In genomic region chr4:124657781-124658180, GRCm38 (mm10) we compare ENCODE assay signal across 7 mouse cellular contexts. TPM values are rescaled to one million over a fixed set of nuclear protein-coding genes. Genes with fewer than 3 reads are reported as not detected.
DNase-seq lines count a peak whose midpoint lies in the region; ATAC-seq and TF ChIP-seq lines count a peak whose summit lies in the region.

No protein-coding gene starts in this region.

- peaks cover 48% of the 10 kb centered on the region for H3K27me3 ChIP-seq in liver, adult 2 months (ENCODE audit: control insufficient read depth, insufficient read depth, low read length)
- peaks cover 98% of the 10 kb centered on the region for H3K27me3 ChIP-seq in embryonic facial prominence, embryonic 13.5 days
- peaks cover 63% of the 10 kb centered on the region for H3K27me3 ChIP-seq in hindbrain, embryonic 15.5 days
- peaks cover 41% of the 10 kb centered on the region for H3K27me3 ChIP-seq in midbrain, embryonic 15.5 days (replicated peaks)

- peak; percentile 11; the same call in 1 of the 2 replicates for ATAC-seq in embryonic facial prominence, embryonic 13.5 days (ENCODE audit: insufficient number of reproducible peaks, insufficient read depth, low FRiP score, low TSS enrichment, low read depth)
- peak; percentile 7 for ATAC-seq in hindbrain, embryonic 15.5 days (ENCODE audit: low FRiP score, low read depth)
- peak; percentile 25 for ATAC-seq in midbrain, embryonic 15.5 days (replicated peaks)

- no peak overlapping the region for H3K27ac ChIP-seq in liver, adult 2 months (replicated peaks; ENCODE audit: insufficient read depth, low read depth, low read length)
- H3K27ac ChIP-seq in embryonic facial prominence, embryonic 13.5 days: no peak overlapping the region
- 0 out of 2 replicates have a peak overlapping the region, but pooled peaks have one; percentile 31 for H3K27ac ChIP-seq in hindbrain, embryonic 15.5 days (replicated peaks)
- H3K27ac ChIP-seq in midbrain, embryonic 15.5 days: peak overlapping the region; percentile 70

- no peaks in the 10 kb centered on the region for H3K79me2 ChIP-seq in liver, adult 2 months (ENCODE audit: control insufficient read depth, insufficient read depth, low read length)

- peak overlapping the region; percentile 59; the same call in 1 of the 2 replicates for H3K4me3 ChIP-seq in liver, adult 2 months (ENCODE audit: insufficient read depth, low read depth, low read length)
- H3K4me3 ChIP-seq in embryonic facial prominence, embryonic 13.5 days: peak overlapping the region; percentile 61
- H3K4me3 ChIP-seq in hindbrain, embryonic 15.5 days: peak overlapping the region; percentile 59
- peak overlapping the region; percentile 54 for H3K4me3 ChIP-seq in midbrain, embryonic 15.5 days

- no peak for TF ChIP-seq POLR2A in liver, adult 2 months (IDR thresholded peaks at IDR 0.05; ENCODE audit: extremely low read depth, insufficient read depth, low read length)

- H3K4me1 ChIP-seq in liver, adult 2 months (ENCODE audit: control insufficient read depth, insufficient read depth, low read length): peaks cover 3% of the 10 kb centered on the region; the same call in 1 of the 2 replicates
- H3K4me1 ChIP-seq in embryonic facial prominence, embryonic 13.5 days: peaks cover 37% of the 10 kb centered on the region
- peaks cover 33% of the 10 kb centered on the region for H3K4me1 ChIP-seq in hindbrain, embryonic 15.5 days (replicated peaks)
- peaks cover 38% of the 10 kb centered on the region for H3K4me1 ChIP-seq in midbrain, embryonic 15.5 days

- H3K36me3 ChIP-seq in liver, adult 2 months (ENCODE audit: control insufficient read depth, insufficient read depth, low read length): no peaks in the 10 kb centered on the region
- H3K36me3 ChIP-seq in embryonic facial prominence, embryonic 13.5 days: no peaks in the 10 kb centered on the region
- no peaks in the 10 kb centered on the region for H3K36me3 ChIP-seq in hindbrain, embryonic 15.5 days
- no peaks in the 10 kb centered on the region for H3K36me3 ChIP-seq in midbrain, embryonic 15.5 days (replicated peaks)

- TF ChIP-seq CTCF in liver, adult 2 months (IDR thresholded peaks at IDR 0.05; ENCODE audit: low read depth, low read length): no peak

- 2% methylated on average over 61 of the region's 61 CpGs for WGBS in liver, adult 2 months
- under 1% methylated on average over 36 of the region's 61 CpGs for WGBS in embryonic facial prominence, embryonic 13.5 days
- WGBS in hindbrain, embryonic 15.5 days: 2% methylated on average over 30 of the region's 61 CpGs
- under 1% methylated on average over 56 of the region's 61 CpGs for whole genome bisulfite sequencing in midbrain, embryonic 15.5 days

- H3K9ac ChIP-seq in liver, adult 2 months (ENCODE audit: low read depth, low read length): peak overlapping the region; percentile 66
- peak overlapping the region; percentile 52 for H3K9ac ChIP-seq in embryonic facial prominence, embryonic 13.5 days
- H3K9ac ChIP-seq in hindbrain, embryonic 15.5 days: peak overlapping the region; percentile 38
- peak overlapping the region; percentile 47 for H3K9ac ChIP-seq in midbrain, embryonic 15.5 days

- H3K4me2 ChIP-seq in embryonic facial prominence, embryonic 13.5 days: peak overlapping the region; percentile 95
- H3K4me2 ChIP-seq in hindbrain, embryonic 15.5 days: peak overlapping the region; percentile 86
- H3K4me2 ChIP-seq in midbrain, embryonic 15.5 days: peak overlapping the region; percentile 66

- no peaks in the 10 kb centered on the region for H3K9me3 ChIP-seq in embryonic facial prominence, embryonic 13.5 days
- H3K9me3 ChIP-seq in hindbrain, embryonic 15.5 days: no peaks in the 10 kb centered on the region
- no peaks in the 10 kb centered on the region for H3K9me3 ChIP-seq in midbrain, embryonic 15.5 days

- no peak for DNase-seq in liver, adult 2 months (ENCODE audit: extremely low read depth, low read depth, low spot score)
- DNase-seq in liver: no peak
- DNase-seq in layer of hippocampus, adult 8-10 months (ENCODE audit: low spot score in 2 of 2): no peak
- no peak for DNase-seq in natural killer cell, adult 2 months (ENCODE audit: low spot score in 2 of 2)

RNA-seq across cellular contexts. Expression of gene Pou3f1, which starts 1.2 kb away (rescaled TPM):
- total RNA-seq in liver, adult 2 months (2014; rRNA removed): not detected in 2 replicates
- polyA plus RNA-seq in liver, adult 2 months (2012; rRNA removed): 0.02 TPM in 1 of 2 replicates, not detected in the other
- 2.3 and 2.4 TPM in 2 replicates for polyA plus RNA-seq in embryonic facial prominence, embryonic 13.5 days (2015; fragmentation: Nextera tagmentation; extraction: Ambion mirVana)
- 7.9 and 13.4 TPM in 2 replicates for polyA plus RNA-seq in hindbrain, embryonic 15.5 days (2015; fragmentation: Nextera tagmentation; extraction: Ambion mirVana)
- polyA plus RNA-seq in midbrain, embryonic 15.5 days (2015; fragmentation: Nextera tagmentation; extraction: Ambion mirVana): 16.8 and 22.6 TPM in 2 replicates
- total RNA-seq in layer of hippocampus, adult 8-10 months (2022): 10 to 100 TPM; 39.6 to 42.8 (median 40.0) TPM

RNA-seq across cellular contexts. Expression of gene Utp11, which starts 35.6 kb away (rescaled TPM):
- 9.3 and 11.6 TPM in 2 replicates for total RNA-seq in liver, adult 2 months (2014; rRNA removed)
- 4.2 and 5.5 TPM in 2 replicates for polyA plus RNA-seq in liver, adult 2 months (2012; rRNA removed)
- 84.7 and 92.2 TPM in 2 replicates for polyA plus RNA-seq in embryonic facial prominence, embryonic 13.5 days (2015; fragmentation: Nextera tagmentation; extraction: Ambion mirVana)
- polyA plus RNA-seq in hindbrain, embryonic 15.5 days (2015; fragmentation: Nextera tagmentation; extraction: Ambion mirVana): 39.1 and 39.5 TPM in 2 replicates
- 36.8 and 41.8 TPM in 2 replicates for polyA plus RNA-seq in midbrain, embryonic 15.5 days (2015; fragmentation: Nextera tagmentation; extraction: Ambion mirVana)
- total RNA-seq in layer of hippocampus, adult 8-10 months (2022): 10 to 100 TPM; 15.3 to 18.3 (median 16.4) TPM

RNA-seq across cellular contexts. Expression of gene Fhl3, which starts 42.7 kb away (rescaled TPM):
- 0.20 and 0.28 TPM in 2 replicates for total RNA-seq in liver, adult 2 months (2014; rRNA removed)
- 0.95 and 1.5 TPM in 2 replicates for polyA plus RNA-seq in liver, adult 2 months (2012; rRNA removed)
- 17.0 and 19.5 TPM in 2 replicates for polyA plus RNA-seq in embryonic facial prominence, embryonic 13.5 days (2015; fragmentation: Nextera tagmentation; extraction: Ambion mirVana)
- 1.6 and 2.8 TPM in 2 replicates for polyA plus RNA-seq in hindbrain, embryonic 15.5 days (2015; fragmentation: Nextera tagmentation; extraction: Ambion mirVana)
- 1.6 and 2.2 TPM in 2 replicates for polyA plus RNA-seq in midbrain, embryonic 15.5 days (2015; fragmentation: Nextera tagmentation; extraction: Ambion mirVana)
- 1 to 10 TPM; 1.6 to 2.9 (median 2.0) TPM for total RNA-seq in layer of hippocampus, adult 8-10 months (2022)

RNA-seq across cellular contexts. Expression of gene 3100002H09Rik, which starts 47.2 kb away (rescaled TPM):
- total RNA-seq in liver, adult 2 months (2014; rRNA removed): not detected in 2 replicates
- polyA plus RNA-seq in liver, adult 2 months (2012; rRNA removed): not detected in 2 replicates
- not detected in 2 replicates for polyA plus RNA-seq in embryonic facial prominence, embryonic 13.5 days (2015; fragmentation: Nextera tagmentation; extraction: Ambion mirVana)
- polyA plus RNA-seq in hindbrain, embryonic 15.5 days (2015; fragmentation: Nextera tagmentation; extraction: Ambion mirVana): 0.23 and 0.31 TPM in 2 replicates
- polyA plus RNA-seq in midbrain, embryonic 15.5 days (2015; fragmentation: Nextera tagmentation; extraction: Ambion mirVana): 0.98 and 1.3 TPM in 2 replicates
- total RNA-seq in layer of hippocampus, adult 8-10 months (2022): 1 to 10 TPM in 2 of 4 experiments, under 1 TPM in 2; 0.80 to 2.4 (median 1.1) TPM

RNA-seq across cellular contexts. Expression of gene Sf3a3, which starts 56.8 kb away (rescaled TPM):
- 12.1 and 15.1 TPM in 2 replicates for total RNA-seq in liver, adult 2 months (2014; rRNA removed)
- polyA plus RNA-seq in liver, adult 2 months (2012; rRNA removed): 5.5 and 6.6 TPM in 2 replicates
- 177 and 186 TPM in 2 replicates for polyA plus RNA-seq in embryonic facial prominence, embryonic 13.5 days (2015; fragmentation: Nextera tagmentation; extraction: Ambion mirVana)
- polyA plus RNA-seq in hindbrain, embryonic 15.5 days (2015; fragmentation: Nextera tagmentation; extraction: Ambion mirVana): 96.2 and 106 TPM in 2 replicates
- 110 and 112 TPM in 2 replicates for polyA plus RNA-seq in midbrain, embryonic 15.5 days (2015; fragmentation: Nextera tagmentation; extraction: Ambion mirVana)
- 10 to 100 TPM; 33.8 to 39.5 (median 36.0) TPM for total RNA-seq in layer of hippocampus, adult 8-10 months (2022)

Comparison
In these comparisons a context has a peak if more than half of its experiments do, and no peak if none do; other contexts are left out.
1. H3K27ac ChIP-seq: peak in hindbrain, embryonic 15.5 days (single experiment) and midbrain, embryonic 15.5 days (single experiment); none in liver, adult 2 months (single experiment) and embryonic facial prominence, embryonic 13.5 days (single experiment).
2. Peak in every context shown above with its lines, with median percentiles within 50 percentile points of each other: H3K4me3 ChIP-seq, H3K9ac ChIP-seq, ATAC-seq and H3K4me2 ChIP-seq.